Mouse (Mus musculus) thymus, postnatal 36 days (tissue): ENCODE results near the gene Mgat4a.
A peak's percentile ranks its signal among the peaks of the same experiment; 100 is the strongest.

ENCODE experiments used
- DNase-seq, 2 experiments: peaks; one replicate each; pipeline ENCODE4 v3.0.0; 2022; ENCODE audit warnings: mixed read lengths in 2 of 2

Mgat4a gene

GRCm38 (mm10) chr1:37491672-37492071, 49.1 kb downstream of the Mgat4a start:
- DNase-seq: no peak

GRCm38 (mm10) chr1:37490691-37491212, 50.1 kb downstream of the Mgat4a start:
- DNase-seq: peak in 1 of 2 experiments; percentile 34

GRCm38 (mm10) chr1:37488531-37488930, 52.3 kb downstream of the Mgat4a start:
- no peak for DNase-seq

GRCm38 (mm10) chr1:37486994-37487393, 53.8 kb downstream of the Mgat4a start:
- no peak for DNase-seq

GRCm38 (mm10) chr1:37486439-37486838, 54.4 kb downstream of the Mgat4a start:
- DNase-seq: no peak

GRCm38 (mm10) chr1:37484612-37485011, 56.2 kb downstream of the Mgat4a start:
- no peak for DNase-seq

- DNase-seq: peak; percentile 39 to 45
Measured at GRCm38 (mm10) chr1:37481331-37481730, 59.5 kb downstream of the Mgat4a start.

GRCm38 (mm10) chr1:37480731-37481130, 60.1 kb downstream of the Mgat4a start:
- DNase-seq: no peak

GRCm38 (mm10) chr1:37479759-37480158, 61.1 kb downstream of the Mgat4a start:
- no peak for DNase-seq

- peak; percentile 73 for DNase-seq
Measured at GRCm38 (mm10) chr1:37479074-37479473, 61.7 kb downstream of the Mgat4a start.

GRCm38 (mm10) chr1:37478416-37478815, 62.4 kb downstream of the Mgat4a start:
- DNase-seq: peak; percentile 30 to 34

GRCm38 (mm10) chr1:37477928-37478327, 62.9 kb downstream of the Mgat4a start:
- peak in 1 of 2 experiments; percentile 40 for DNase-seq

GRCm38 (mm10) chr1:37477250-37477649, 63.6 kb downstream of the Mgat4a start:
- DNase-seq: no peak

- no peak for DNase-seq
Measured at GRCm38 (mm10) chr1:37475312-37475711, 65.5 kb downstream of the Mgat4a start.

- no peak for DNase-seq
Measured at GRCm38 (mm10) chr1:37474634-37475190, 66.1 kb downstream of the Mgat4a start.

GRCm38 (mm10) chr1:37474046-37474445, 66.8 kb downstream of the Mgat4a start:
- DNase-seq: peak; percentile 36 to 42

GRCm38 (mm10) chr1:37473251-37473650, 67.6 kb downstream of the Mgat4a start:
- peak; percentile 61 to 74 for DNase-seq

GRCm38 (mm10) chr1:37471179-37472148, 69.4 kb downstream of the Mgat4a start:
- DNase-seq: peak; percentile 57 to 64

- no peak for DNase-seq
Measured at GRCm38 (mm10) chr1:37469007-37469406, 71.8 kb downstream of the Mgat4a start.

- no peak for DNase-seq
Measured at GRCm38 (mm10) chr1:37467806-37468205, 73.0 kb downstream of the Mgat4a start.

- no peak for DNase-seq
Measured at GRCm38 (mm10) chr1:37466322-37466995, 74.4 kb downstream of the Mgat4a start.

GRCm38 (mm10) chr1:37464878-37465452, 75.9 kb downstream of the Mgat4a start:
- no peak for DNase-seq

- no peak for DNase-seq
Measured at GRCm38 (mm10) chr1:37457546-37457945, 83.3 kb downstream of the Mgat4a start.
